Mouse (Mus musculus) heart, adult 2 months (tissue): Measurements from ENCODE around the gene Stx19.
A peak's percentile ranks its signal among the peaks of the same experiment; 100 is the strongest.

Experiments
- CTCF ChIP-seq: fragments of 200-600 bp; IDR thresholded peaks from 2 replicates; pipeline ENCODE4 v1.8.1; 2022; ENCODE audit warnings: antibody characterized with exemption, mild to moderate bottlenecking, moderate library complexity
- EP300 ChIP-seq: fragments of 200-500 bp; IDR thresholded peaks from 2 replicates; pipeline ENCODE4 v1.6.1; 2011; ENCODE audit warnings: low read depth, low read length, control low read depth; ENCODE audit not compliant: insufficient read depth
- POLR2A ChIP-seq: fragments of 200-500 bp; IDR thresholded peaks from 2 replicates; pipeline ENCODE4 v1.6.1; 2011; ENCODE audit warnings: mild to moderate bottlenecking, low read depth, low read length, control low read depth; ENCODE audit not compliant: insufficient read depth

DNA sequence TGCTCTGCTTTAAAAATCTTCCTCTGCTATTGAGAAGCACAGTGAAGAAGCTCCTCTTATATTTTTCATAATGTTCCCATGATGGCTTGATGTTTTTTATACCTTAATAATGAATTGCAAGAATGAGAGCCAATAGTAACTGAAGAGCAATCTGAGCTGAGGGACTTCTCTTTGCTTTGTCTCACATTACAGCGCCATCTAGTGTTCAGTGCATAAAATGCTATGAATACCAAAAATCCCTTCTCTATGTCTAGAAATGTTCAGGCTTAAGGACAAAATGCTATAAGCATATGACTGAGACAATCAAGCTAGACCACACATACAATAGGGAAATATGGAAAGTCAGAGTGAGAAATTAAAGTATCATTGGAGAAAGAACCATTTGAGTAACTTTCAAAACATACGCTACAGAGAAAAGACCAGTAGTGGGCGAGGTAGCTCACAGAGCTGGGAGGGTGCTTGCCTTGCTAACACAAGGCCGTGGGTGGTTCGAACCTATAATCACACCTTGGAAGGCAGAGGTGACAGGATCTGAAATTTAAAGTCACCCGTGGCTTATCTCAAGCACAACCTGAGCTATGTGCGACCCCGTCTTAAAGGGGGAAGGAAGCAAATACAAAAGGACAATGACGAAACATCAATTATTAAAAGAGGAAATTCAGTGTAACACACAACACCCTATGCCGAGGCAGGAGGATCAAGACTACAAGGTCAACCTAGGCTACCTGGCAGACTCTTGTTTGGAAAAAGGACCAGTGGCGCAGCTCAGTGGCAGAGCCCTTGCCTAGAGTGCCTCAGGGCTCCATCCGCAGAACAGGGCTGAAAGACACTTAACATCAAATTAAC, 11.9 kb downstream of the Stx19 start:
- TF ChIP-seq POLR2A (no peak), CTCF (peak; percentile 91), EP300 (no peak)
